Mouse (Mus musculus): ENCODE measurements around the gene Gpt2. TPM values are rescaled to one million over a fixed set of nuclear protein-coding genes. Genes with fewer than 3 reads are reported as not detected.

The Gpt2 gene
- total RNA-seq, 2 experiments from 2014 or later, result not detected

- no peak for ATAC-seq (replicated peaks; ENCODE audit: low FRiP score, poor library complexity, severe bottlenecking)
Measured at GRCm38 (mm10) chr8:85517956-85518355, 25.6 kb downstream of the Gpt2 start.

GRCm38 (mm10) chr8:85520586-85520985 is 28.2 kb downstream of the Gpt2 start:
- ATAC-seq (replicated peaks; ENCODE audit: low FRiP score, poor library complexity, severe bottlenecking), result no peak

GRCm38 (mm10) chr8:85521332-85521731 is 29.0 kb downstream of the Gpt2 start:
- ATAC-seq (replicated peaks; ENCODE audit: low FRiP score, poor library complexity, severe bottlenecking), result no peak

DNA sequence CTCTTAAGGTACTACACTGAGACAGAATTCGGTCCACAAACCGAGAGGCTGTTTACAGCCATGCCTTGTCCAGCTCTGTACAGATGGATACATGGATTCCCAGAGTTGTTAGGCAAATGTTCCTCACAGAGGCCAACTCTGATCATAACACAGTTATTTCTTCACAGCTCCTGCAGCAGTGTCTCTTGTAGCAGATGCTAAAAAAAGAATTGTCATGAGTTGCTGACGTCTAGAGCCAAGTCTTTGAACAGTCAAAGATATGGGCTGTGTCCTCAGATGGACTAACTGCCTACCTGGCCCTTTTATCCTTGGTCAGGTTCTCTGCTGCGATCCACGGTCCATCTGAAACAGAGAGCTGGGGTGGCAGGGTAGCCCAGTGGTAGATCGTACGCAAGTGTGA is 31.7 kb downstream of the Gpt2 start:
- ATAC-seq (replicated peaks; ENCODE audit: low FRiP score, poor library complexity, severe bottlenecking), result no peak

DNA sequence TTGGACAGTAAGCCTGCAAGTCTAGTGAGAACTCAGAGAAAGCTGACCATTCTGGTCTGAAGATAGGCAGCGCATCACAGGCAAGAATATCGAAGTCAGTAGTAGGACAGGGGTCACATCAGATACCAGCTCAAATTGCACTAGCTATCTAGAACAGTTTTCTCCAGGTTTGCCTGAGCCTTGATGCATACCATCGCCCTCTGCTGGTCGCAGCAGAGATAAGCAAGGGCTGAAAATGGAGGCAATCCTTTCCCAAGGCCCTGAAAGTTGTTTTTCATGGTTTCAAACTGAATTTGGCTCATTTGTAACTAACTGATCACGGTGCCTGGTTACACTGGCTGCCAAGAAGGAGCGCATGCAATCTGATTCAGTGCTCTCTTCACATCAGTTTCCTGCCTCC is 33.7 kb downstream of the Gpt2 start:
- ATAC-seq (replicated peaks; ENCODE audit: low FRiP score, poor library complexity, severe bottlenecking), result peak; percentile 77

DNA sequence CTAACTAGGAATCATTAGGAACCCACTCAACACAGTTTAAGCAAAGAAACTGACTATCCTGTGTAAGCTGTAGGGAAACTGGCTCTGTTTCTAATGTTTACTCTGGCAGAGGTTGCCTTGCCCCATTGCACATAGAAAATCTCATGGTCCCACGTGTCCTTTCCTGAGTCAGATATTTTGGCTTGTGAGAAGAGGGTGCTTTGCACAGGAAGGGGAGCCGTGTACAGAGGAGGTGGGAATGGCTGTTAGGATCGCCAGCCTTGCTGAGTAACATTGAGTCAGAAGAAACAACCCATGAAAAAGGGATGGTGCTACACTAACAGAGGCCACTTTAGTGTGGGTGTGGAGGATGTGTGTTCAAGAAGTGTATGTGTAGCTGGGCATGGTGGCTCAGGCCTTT is 36.6 kb downstream of the Gpt2 start:
- no peak for ATAC-seq (replicated peaks; ENCODE audit: low FRiP score, poor library complexity, severe bottlenecking)

GRCm38 (mm10) chr8:85530717-85531116 is 38.3 kb downstream of the Gpt2 start:
- no peak for ATAC-seq (replicated peaks; ENCODE audit: low FRiP score, poor library complexity, severe bottlenecking)

- ATAC-seq (replicated peaks; ENCODE audit: low FRiP score, poor library complexity, severe bottlenecking), result no peak
Measured at GRCm38 (mm10) chr8:85531471-85531870, 39.1 kb downstream of the Gpt2 start.

DNA sequence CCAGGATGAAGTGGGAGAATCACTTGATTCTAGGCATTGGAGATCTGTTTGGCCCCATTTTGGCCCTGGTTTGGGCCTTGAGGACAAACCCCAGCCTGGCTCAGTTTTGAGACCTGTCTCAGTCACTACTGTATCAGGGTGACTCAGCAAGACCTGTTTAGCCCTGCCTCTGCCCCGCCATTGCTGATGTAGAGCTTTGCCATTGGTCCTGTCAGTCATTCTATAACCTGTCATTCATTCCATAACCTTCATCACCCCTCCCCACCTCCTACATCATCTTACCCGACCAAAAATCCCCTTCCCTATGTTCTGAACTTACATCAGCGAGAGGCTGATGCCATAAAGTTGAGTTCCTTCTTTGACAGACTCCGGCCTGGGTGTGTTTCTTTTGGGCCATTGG is 40.5 kb downstream of the Gpt2 start:
- no peak for ATAC-seq (replicated peaks; ENCODE audit: low FRiP score, poor library complexity, severe bottlenecking)

DNA sequence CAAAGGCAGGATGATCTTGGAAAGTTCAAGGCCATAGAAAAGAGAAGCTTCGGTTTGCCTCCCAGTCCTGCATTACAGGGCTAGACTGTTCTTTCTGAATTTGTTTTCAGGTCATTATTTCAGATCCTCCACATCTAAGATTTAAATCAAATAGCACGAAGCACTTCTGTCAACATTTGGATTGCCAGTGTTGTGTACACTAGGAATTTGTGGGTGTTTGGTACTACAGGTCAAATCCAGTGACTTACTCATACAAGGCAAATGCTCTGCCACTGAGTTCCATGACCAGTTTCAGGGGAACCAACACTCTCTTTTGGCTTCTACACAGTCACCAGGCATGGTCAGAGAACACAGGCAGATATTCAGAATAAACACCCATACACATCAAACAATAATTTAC is 41.1 kb downstream of the Gpt2 start:
- ATAC-seq (replicated peaks; ENCODE audit: low FRiP score, poor library complexity, severe bottlenecking), result no peak

DNA sequence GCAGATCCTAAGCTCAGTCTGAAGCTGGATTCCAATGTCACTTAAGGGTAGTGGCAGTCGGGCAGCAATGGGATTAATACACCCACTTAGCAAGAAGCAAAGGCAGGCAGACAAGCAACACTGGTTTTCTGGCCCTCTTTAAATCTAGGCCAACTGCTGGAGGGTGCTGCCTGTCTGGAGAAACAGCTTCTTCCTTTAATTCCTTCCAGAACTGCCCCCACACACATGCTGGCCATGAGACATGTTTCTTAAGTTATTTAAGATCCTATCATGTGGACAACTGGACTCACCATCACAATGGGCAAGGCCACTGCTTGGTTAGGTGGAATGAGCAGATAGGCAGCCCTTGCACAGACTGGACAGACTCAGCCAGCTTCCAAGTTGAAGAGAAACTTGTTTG is 41.8 kb downstream of the Gpt2 start:
- no peak for ATAC-seq (replicated peaks; ENCODE audit: low FRiP score, poor library complexity, severe bottlenecking)

DNA sequence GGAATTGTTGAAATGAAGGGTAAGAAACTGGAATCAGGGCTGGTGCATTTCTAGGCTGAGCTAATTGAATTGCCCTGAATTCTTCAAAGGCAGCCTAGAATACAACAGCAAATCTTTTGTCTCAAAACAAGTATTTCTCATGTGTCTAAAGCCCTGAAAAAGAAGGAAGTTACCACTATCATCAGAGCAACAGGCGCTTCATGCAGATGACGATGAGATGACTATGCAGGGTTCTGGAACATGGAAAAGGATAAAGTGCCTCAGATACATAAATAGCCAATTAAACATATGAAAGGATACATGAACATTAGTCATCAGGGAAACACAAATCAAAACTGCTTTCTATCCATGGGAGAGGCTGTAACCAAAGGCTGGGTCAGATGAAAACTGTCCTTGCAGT is 44.0 kb downstream of the Gpt2 start:
- ATAC-seq (replicated peaks; ENCODE audit: low FRiP score, poor library complexity, severe bottlenecking), result no peak

- ATAC-seq (replicated peaks; ENCODE audit: low FRiP score, poor library complexity, severe bottlenecking), result no peak
Measured at GRCm38 (mm10) chr8:85551934-85552333, 59.6 kb downstream of the Gpt2 start.

DNA sequence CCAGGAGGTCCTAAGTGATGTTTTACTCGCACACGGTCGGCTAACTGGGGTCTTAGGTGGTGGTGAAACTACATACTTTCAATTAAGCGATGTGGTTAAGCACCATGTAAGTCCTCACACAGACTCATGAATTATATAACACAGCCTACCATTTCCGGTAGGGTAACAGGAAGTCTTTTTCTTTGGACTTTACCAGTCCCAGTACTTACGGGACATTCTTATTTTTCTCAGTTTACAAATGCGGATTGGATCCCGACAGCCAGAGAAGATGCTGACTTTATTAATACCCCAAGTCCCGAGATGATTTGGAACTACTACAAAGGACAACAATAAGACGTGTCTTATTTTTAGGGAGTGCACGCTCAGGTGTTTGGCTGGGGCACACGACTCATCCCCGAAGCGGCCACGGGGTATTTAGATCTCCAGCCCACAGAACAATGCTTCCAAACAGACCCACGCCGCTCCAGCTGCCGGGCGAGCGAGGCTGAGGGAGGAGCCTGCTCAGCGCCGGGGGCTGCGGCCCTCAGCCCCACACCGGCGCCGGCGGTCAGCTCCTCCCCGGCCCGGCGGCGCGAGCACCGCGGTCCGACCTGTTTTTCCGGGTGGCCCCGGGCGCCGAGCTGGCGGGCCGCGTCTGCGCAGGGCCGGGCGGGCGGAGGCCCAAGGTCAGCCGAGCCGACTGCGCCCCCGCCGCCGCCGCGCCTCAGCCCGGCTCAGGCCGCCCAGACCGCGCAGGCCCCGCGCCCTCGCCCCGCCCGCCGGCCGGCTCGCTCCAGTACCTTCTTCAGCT is 62.2 kb downstream of the Gpt2 start:
- peak; percentile 67 for ATAC-seq (replicated peaks; ENCODE audit: low FRiP score, poor library complexity, severe bottlenecking)

DNA sequence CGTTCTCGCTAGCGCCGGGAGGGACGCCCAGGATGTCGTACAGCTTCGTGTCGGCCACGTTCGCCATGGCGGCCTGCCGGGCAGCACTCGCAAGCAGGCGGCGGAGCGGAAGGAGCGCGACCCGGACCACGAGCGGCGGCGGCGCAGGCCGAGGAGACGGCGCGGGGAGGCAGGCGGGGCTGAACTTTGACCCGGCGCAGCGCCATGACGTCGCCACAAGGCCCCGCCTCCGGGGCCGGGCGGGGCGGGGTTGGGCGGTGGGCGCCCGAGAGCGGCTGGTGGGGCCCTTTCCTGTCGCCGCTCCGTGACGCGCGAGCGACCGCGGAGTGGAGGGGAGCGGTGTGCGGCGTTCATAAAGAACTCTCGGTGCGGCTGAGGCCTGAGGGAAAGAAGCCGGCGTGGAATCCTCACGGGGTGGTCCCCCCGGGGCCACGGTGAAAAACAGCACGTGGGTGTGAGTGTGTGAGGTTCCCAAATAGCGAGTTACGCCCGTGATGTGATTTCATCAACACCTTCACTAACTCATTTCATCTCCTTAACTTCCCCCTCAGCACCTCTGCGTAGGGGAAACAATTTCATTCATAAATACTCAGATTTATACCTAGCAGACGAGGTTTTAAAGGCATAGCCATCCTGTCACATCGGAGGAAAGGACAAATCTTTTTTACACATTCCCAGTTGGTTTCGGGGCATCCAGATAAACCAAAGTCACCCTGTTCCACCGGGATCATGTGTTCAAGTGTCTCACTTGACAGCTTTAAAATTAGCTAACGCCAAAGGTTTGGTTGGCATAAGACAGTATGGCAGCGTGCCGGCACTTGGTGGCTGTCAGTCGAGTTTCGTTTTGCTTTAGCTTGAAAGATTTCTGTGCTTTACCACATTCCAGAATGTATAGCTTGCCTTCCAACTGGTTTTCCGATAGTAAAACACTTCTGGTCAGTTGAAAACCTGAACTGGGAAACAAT is 63.1 kb downstream of the Gpt2 start, which contains the start of gene Dnaja2:
Dnaja2 (minus strand) TSS at position 164 of the 965 bp plus-strand sequence.
- peak; percentile 81 for ATAC-seq (replicated peaks; ENCODE audit: low FRiP score, poor library complexity, severe bottlenecking)

- no peak for ATAC-seq (replicated peaks; ENCODE audit: low FRiP score, poor library complexity, severe bottlenecking)
Measured at GRCm38 (mm10) chr8:85556986-85557600, 64.7 kb downstream of the Gpt2 start.

- ATAC-seq (replicated peaks; ENCODE audit: low FRiP score, poor library complexity, severe bottlenecking), result peak; percentile 36; the same call in 1 of the 2 replicates
Measured at GRCm38 (mm10) chr8:85557601-85557986, 65.2 kb downstream of the Gpt2 start.

- ATAC-seq (replicated peaks; ENCODE audit: low FRiP score, poor library complexity, severe bottlenecking), result no peak
Measured at GRCm38 (mm10) chr8:85559201-85559600, 66.8 kb downstream of the Gpt2 start.

GRCm38 (mm10) chr8:85559966-85560365 is 67.6 kb downstream of the Gpt2 start:
- no peak for ATAC-seq (replicated peaks; ENCODE audit: low FRiP score, poor library complexity, severe bottlenecking)

- ATAC-seq (replicated peaks; ENCODE audit: low FRiP score, poor library complexity, severe bottlenecking), result no peak
Measured at GRCm38 (mm10) chr8:85563336-85563735, 71.0 kb downstream of the Gpt2 start.

All from erythroid progenitor cell, adult 5-6 weeks (primary cell).